Mouse (Mus musculus): ENCODE results near the gene Nol3.
A peak's percentile ranks its signal among the peaks of the same experiment; 100 is the strongest.
"Not testable (repeated sequence)": the region's sequence is repeated elsewhere in the genome, so short reads cannot be mapped to it uniquely, and the experiment has no call there.

Nol3 gene

DNA sequence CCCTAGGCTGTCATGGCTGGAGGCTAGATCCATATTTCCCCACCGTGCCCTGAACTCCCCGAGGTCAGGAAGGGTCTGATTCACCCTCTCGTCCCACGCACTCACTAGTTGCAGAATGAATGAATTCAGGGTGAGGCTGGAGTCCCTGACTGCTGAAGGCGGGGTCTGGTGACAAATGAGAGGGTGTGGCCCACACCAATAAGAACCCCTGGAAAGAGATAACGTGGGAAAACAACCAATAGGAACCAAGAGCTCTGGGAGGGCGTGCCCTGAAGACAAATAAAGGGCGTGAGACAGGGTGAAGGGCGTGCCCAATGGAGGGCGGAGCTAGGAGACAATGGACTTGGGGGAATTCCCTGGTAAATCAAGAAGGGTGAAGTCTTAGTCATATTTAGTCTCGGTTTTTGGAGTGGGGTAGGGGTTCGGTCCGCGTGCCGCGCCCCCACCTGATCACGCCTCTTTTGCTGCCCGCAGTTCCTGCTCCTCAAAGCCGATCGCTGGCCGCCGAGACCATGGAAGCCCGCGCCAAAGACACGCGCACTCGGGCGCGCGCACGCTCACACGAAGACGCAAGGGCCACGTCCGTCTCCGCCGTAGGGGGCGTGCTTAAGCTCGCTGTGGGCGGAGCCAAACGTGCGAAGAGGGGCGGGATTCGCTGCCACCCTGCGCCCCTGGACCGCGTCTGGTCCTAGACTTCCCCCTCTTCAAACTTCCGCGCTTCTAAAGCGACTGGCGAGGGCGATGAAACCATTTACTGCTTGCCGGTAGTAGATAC, 13.2 kb downstream of the Nol3 start:
- peak; percentile 92 for DNase-seq (ENCODE audit: extremely low spot score, low read depth, low spot score)

GRCm38 (mm10) chr8:105289805-105290460, 14.0 kb downstream of the Nol3 start, which contains the start of gene 4931428F04Rik:
TSS of gene 4931428F04Rik (minus strand) at chr8:105289864.
- no peak for DNase-seq (ENCODE audit: extremely low spot score, low read depth, low spot score)

DNA sequence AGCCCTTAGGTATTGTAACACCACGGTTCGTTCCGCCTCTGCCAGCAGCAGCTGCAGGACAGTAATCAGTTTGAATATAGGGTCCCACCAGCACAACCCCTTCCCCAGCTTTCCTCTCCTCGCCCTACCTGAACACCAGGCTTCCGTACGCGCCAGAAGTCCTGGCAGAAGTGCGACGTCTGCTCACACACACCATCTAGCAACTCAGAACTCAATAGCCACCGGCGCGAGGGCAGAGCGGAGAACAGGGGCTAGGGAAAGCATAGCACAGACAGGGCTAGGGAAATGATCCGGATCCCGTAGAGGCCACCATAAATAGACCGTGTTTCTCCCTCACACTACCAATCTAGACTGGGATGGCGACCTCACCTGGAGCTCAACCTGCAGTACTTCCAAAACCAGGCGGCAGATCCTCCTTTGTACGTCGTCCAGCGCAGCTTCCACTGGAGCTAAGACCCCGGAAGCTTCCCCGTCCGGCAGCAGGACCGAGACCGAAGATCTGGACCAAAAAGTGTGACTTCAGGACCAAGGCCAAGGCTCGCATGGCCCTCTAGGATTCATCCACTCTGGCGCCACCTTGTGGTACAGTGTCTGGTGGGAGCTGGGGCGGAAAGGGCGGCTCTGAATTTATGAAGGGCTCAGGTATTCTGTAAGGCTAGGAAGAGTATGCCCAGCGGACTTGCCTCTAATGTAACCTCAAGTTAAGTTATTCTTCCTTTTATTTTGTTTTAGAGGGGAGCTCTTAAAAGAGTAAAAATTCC, 14.8 kb downstream of the Nol3 start:
- DNase-seq (ENCODE audit: extremely low spot score, low read depth, low spot score), result peak; percentile 85

DNA sequence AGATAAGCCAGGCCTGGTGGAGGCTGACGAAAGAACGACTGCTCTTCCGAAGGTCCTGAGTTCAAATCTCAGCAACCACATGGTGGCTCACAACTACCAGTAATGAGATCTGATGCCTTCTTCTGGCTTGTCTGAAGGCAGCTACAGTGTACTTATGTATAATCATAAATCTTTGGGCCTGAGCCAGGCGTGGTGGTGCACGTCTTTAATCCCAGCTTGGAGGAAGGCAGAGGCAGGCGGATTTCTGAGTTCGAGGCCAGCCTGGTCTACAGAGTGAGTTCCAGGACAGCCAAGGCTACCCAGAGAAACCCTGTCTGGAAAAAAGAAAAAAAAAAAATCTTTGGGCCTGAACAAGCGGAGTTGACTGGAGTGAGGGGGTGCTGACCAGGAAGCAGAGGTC, 15.4 kb downstream of the Nol3 start:
- DNase-seq (ENCODE audit: extremely low spot score, low read depth, low spot score), result not testable (repeated sequence)

DNA sequence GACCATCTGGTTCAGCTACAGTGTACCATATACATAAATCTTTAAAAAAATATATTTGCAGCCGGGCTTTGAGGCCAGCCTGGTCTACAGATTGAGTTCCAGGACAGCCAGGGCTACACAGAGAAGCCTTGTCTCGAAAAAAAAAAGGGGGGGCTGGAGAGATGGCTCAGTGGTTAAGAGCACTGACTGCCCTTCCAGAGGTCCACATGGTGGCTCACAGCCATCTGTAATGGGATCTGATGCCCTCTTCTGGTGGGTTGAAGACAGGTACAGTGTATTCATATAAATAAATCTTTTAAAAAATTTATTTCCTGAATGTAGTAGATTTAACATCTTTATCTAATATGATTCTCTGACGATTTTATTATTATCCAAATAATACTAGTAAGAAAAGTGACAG, 15.9 kb downstream of the Nol3 start:
- DNase-seq (ENCODE audit: extremely low spot score, low read depth, low spot score), result not testable (repeated sequence)

- DNase-seq (ENCODE audit: extremely low spot score, low read depth, low spot score), result no peak
These were observed 16.5 kb downstream of the Nol3 start for GRCm38 (mm10) chr8:105292471-105292870.

GRCm38 (mm10) chr8:105293405-105293804, 17.5 kb downstream of the Nol3 start:
- no peak for DNase-seq (ENCODE audit: extremely low spot score, low read depth, low spot score)

GRCm38 (mm10) chr8:105294776-105295175, 18.8 kb downstream of the Nol3 start:
- DNase-seq (ENCODE audit: extremely low spot score, low read depth, low spot score), result no peak

- no peak for DNase-seq (ENCODE audit: extremely low spot score, low read depth, low spot score)
These were observed 19.3 kb downstream of the Nol3 start for GRCm38 (mm10) chr8:105295256-105295655.

DNA sequence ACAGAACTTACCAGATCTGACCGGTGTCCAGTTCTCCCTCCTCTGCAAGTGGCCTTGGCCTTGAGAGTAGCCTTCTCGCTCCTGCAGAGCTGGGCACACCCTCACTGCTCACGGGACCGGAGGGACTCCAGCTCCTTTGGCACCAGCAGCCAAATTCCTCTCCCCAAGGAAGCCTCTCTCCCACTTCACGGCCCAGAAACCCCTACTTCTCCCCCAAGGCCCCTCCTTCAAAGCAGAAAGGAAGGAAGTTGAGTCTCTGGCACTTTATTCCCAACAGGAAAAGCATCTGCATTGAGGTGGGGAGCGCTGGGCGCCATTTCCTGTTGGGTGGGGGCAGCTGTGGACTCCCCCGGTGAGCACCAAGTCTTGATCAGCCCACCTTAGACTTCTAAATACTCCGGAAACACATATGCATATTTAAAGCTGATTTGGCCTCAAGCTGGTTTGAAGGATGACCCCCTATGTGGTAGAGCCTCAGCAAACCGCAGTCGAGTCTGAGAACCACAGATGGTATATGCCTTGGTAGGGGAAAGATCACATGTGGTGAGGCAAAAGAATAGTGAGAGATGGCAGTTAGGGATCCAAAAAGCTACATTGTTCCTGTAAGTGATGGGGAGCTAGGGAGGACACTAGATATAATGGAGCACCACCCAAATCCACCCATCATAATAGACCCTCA, 20.1 kb downstream of the Nol3 start, which contains the start of gene Exoc3l:
Gene Exoc3l, minus strand, starts transcription at position 207 of the 679 bp plus-strand sequence.
- DNase-seq (ENCODE audit: extremely low spot score, low read depth, low spot score), result no peak

GRCm38 (mm10) chr8:105297511-105298192, 21.7 kb downstream of the Nol3 start, which contains the start of gene E2f4:
TSS of gene E2f4 (plus strand) at chr8:105297663.
- peak; percentile 61 for DNase-seq (ENCODE audit: extremely low spot score, low read depth, low spot score)

- no peak for DNase-seq (ENCODE audit: extremely low spot score, low read depth, low spot score)
These were observed 22.7 kb downstream of the Nol3 start for GRCm38 (mm10) chr8:105298351-105299252.

- DNase-seq (ENCODE audit: extremely low spot score, low read depth, low spot score), result no peak
These were observed 24.0 kb downstream of the Nol3 start for GRCm38 (mm10) chr8:105299962-105300361.

DNA sequence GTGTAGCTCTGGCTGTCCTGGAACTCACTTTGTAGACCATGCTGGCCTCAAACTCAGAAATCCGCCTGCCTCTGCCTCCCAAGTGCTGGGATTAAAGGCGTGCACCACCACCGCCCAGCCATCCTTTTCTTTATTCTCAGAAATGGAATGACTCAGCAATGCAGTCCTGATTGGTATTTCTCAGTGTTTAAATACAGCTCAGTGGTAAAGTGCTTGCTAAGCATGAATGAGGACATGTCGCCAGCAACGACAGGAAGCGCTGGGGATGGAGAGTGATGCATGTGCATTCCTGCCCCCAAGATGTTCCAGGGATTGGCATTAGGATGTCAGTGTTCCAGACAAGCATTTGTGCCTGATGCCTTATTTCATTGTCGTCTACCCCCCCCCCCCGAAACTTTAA, 27.5 kb downstream of the Nol3 start:
- no peak for DNase-seq (ENCODE audit: extremely low spot score, low read depth, low spot score)

- no peak for DNase-seq (ENCODE audit: extremely low spot score, low read depth, low spot score)
These were observed 27.9 kb downstream of the Nol3 start for GRCm38 (mm10) chr8:105303874-105304273.

DNA sequence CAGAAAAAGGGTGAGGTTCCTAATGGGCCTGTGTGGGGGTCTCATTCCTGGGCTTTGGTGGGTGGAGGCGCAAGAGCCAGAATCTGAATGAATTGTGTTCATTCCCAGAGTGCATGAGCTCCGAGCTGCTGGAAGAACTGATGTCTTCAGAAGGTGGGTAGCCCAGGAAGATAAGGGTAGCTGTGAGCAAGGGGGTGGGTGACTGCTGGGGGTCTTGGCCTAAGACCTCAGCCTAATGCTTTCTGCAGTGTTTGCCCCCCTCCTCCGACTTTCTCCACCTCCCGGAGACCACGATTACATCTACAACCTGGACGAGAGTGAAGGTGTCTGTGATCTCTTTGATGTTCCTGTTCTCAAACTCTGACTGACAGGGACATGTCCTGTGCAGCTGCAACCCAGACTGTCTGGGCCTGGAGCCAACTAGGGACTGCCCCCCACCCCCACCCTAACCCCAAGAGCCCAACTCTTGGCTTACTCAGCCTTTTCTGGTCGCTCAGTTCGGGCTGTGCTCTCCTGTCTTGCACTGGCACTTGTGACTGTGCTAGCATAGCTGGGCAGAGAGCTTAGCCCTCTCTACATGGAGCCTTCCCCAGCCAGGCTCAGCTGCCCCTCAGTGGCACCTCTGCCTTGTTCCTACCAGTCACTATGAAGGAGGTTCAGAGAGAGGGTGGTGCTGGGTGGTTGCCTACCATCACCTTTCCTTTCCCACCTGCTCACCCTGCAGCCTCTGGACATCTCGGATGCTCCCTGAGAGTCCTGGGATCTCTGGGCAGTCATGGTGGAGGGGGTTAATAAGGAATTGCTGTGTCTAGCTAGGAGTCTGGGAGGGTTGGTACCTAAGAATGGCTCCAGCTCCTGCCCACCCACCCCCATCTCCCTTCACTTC, 28.6 kb downstream of the Nol3 start:
- no peak for DNase-seq (ENCODE audit: extremely low spot score, low read depth, low spot score)

DNA sequence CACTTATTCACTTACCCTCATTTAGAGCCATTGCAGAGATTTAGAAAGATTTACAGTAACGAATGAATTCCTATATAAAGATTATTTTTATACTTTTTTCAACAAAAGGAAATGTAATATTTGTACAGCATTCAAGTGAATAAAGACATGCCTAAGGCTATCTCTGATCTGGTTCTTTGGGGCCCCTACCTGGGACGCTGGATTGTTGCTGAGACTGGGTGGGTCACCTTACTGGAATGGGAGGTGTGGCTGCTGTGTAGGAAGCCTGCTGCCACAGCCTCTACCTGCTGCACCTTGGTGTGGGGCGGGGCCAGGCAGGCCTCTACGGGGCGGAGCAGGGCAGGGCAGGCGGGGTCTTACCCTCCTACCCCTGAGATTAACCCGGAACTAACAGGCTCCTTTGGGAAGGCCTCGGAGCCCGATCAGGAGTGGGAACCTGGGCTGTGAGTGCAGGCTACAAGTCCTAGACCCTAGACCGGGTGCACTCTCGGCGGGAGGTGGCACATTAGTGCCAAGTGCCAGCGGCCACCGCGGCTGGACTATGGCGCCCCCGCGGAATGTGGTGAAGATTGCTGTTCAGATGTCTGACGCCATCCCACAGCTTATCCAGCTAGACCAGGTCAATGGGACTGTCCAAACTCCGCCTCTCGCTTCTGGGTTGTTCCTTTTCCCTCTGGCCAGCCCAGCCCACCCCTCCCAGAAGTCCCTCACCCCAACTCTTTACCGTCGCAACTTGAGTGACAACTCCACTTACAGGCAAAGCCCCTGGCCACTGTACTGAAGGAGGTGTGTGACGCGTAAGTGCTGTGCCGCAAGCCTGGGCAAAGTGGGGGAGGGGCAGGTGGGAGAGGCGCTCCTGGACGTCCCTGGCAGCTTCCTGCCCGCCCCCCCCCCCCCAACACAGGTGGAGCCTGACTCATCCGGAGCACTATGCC, 29.5 kb downstream of the Nol3 start, which contains the start of gene Elmo3:
Gene Elmo3, plus strand, starts transcription at position 391 of the 935 bp plus-strand sequence.
- DNase-seq (ENCODE audit: extremely low spot score, low read depth, low spot score), result no peak
